Mouse (Mus musculus) mammary gland, adult 2 months (tissue): ENCODE data around the gene Pdpk1. TPM values are rescaled to one million over a fixed set of nuclear protein-coding genes. Genes with fewer than 3 reads are reported as not detected.

Experiments used
- polyA plus RNA-seq: library from polyadenylated mRNA; depleted of rRNA; stranded (reverse); fragments of >200 nt; gene quantifications from 2 replicates; pipeline ENCODE4 v1.2.3, GENCODE M21; 2012; ENCODE audit warnings: low replicate concordance; rRNA removed

Gene Pdpk1
- polyA plus RNA-seq: 22.5 and 28.1 TPM in 2 replicates

GRCm38 (mm10) chr17:24150824-24151223, at the start of gene Pdpk1:
TSS of gene Pdpk1 (minus strand) at chr17:24150924.

GRCm38 (mm10) chr17:24169317-24170065, 18.8 kb upstream of the Pdpk1 start, which contains the start of gene Atp6v0c:
TSS of gene Atp6v0c (minus strand) at chr17:24169702.

GRCm38 (mm10) chr17:24163176-24163962, 12.6 kb upstream of the Pdpk1 start, which contains the start of gene Amdhd2:
TSS of gene Amdhd2 (minus strand) at chr17:24163766.

GRCm38 (mm10) chr17:24072919-24073696, 77.6 kb downstream of the Pdpk1 start, which contains the start of gene Kctd5:
TSS of gene Kctd5 (minus strand) at chr17:24073485.

GRCm38 (mm10) chr17:24037844-24038243, 112.9 kb downstream of the Pdpk1 start, which contains the start of gene Prss27:
TSS of gene Prss27 (plus strand) at chr17:24038144.

Other genes starting within 250 kb of the Pdpk1 start
- 0.55 TPM in 1 of 2 replicates, not detected in the other for gene Dcpp3, start 233.5 kb downstream of the Pdpk1 start, polyA plus RNA-seq
- 0.22 and 0.40 TPM in 2 replicates for gene Sbp, start 209.3 kb downstream of the Pdpk1 start, polyA plus RNA-seq
- not detected in 2 replicates for gene Sbpl, start 195.7 kb downstream of the Pdpk1 start, polyA plus RNA-seq
- 1.3 and 1.6 TPM in 2 replicates for gene Prss30, start 170.4 kb downstream of the Pdpk1 start, polyA plus RNA-seq
- gene Prss22, start 152.8 kb downstream of the Pdpk1 start, polyA plus RNA-seq: 1.2 and 1.6 TPM in 2 replicates
- 2.4 and 2.7 TPM in 2 replicates for gene Prss27, start 112.8 kb downstream of the Pdpk1 start, polyA plus RNA-seq
- 22.3 and 27.2 TPM in 2 replicates for gene Kctd5, start 77.4 kb downstream of the Pdpk1 start, polyA plus RNA-seq
- gene Amdhd2, start 12.8 kb upstream of the Pdpk1 start, polyA plus RNA-seq: 43.0 and 67.9 TPM in 2 replicates
- 973 and 1,113 TPM in 2 replicates for gene Atp6v0c, start 18.8 kb upstream of the Pdpk1 start, polyA plus RNA-seq
- 20.5 and 35.5 TPM in 2 replicates for gene Tbc1d24, start 54.6 kb upstream of the Pdpk1 start, polyA plus RNA-seq
- gene Ntn3, start 58.6 kb upstream of the Pdpk1 start, polyA plus RNA-seq: 2.5 and 5.7 TPM in 2 replicates
- gene Tedc2, start 69.9 kb upstream of the Pdpk1 start, polyA plus RNA-seq: 8.1 and 10.1 TPM in 2 replicates
- gene Ccnf, start 100.6 kb upstream of the Pdpk1 start, polyA plus RNA-seq: 2.8 and 3.3 TPM in 2 replicates
- not detected in 2 replicates for gene Abca17, start 200.1 kb upstream of the Pdpk1 start, polyA plus RNA-seq
- 36.4 and 48.3 TPM in 2 replicates for gene Abca3, start 201.0 kb upstream of the Pdpk1 start, polyA plus RNA-seq